Mouse (Mus musculus) hindbrain, embryonic 13.5 days (tissue): ENCODE measurements at regions not wholly inside any gene's neighbourhood (a gene's known extent, or its start where the extent isn't known, plus 50 kb on each side); places are given as distances from the start of the nearest gene placed in this dataset.

Source experiments
- ATAC-seq: fragments of 200-750 bp; cut with Nextera tagmentation; 2 replicates; pipeline ENCODE4 v1.8.0; 2017; ENCODE audit warnings: moderate TSS enrichment; ENCODE audit not compliant: low FRiP score
- H3K27ac ChIP-seq: fragments of 300-500 bp; sonication (generic); 2 replicates; pipeline ENCODE4 v1.5.1; 2015; ENCODE audit warnings: inconsistent platforms, mild to moderate bottlenecking, moderate library complexity
- H3K27me3 ChIP-seq: fragments of 300-500 bp; sonication (generic); 2 replicates; pipeline ENCODE4 v1.6.1; 2015; ENCODE audit warnings: mild to moderate bottlenecking, inconsistent platforms
- H3K36me3 ChIP-seq: fragments of 300-500 bp; sonication (generic); 2 replicates; pipeline ENCODE4 v1.6.1; 2015; ENCODE audit warnings: mild to moderate bottlenecking, inconsistent platforms
- H3K4me1 ChIP-seq: fragments of 300-500 bp; sonication (generic); replicated peaks from 2 replicates; pipeline ENCODE4 v1.6.1; 2015; ENCODE audit warnings: inconsistent platforms
- H3K4me2 ChIP-seq: fragments of 300-500 bp; sonication (generic); 2 replicates; pipeline ENCODE4 v1.6.1; 2015; ENCODE audit warnings: inconsistent platforms, mild to moderate bottlenecking, moderate library complexity
- H3K4me3 ChIP-seq: fragments of 300-500 bp; sonication (generic); 2 replicates; pipeline ENCODE4 v1.5.1; 2015; ENCODE audit warnings: mild to moderate bottlenecking, inconsistent platforms
- H3K9ac ChIP-seq: fragments of 300-500 bp; sonication (generic); 2 replicates; pipeline ENCODE4 v1.6.1; 2015; ENCODE audit warnings: mild to moderate bottlenecking, inconsistent platforms
- H3K9me3 ChIP-seq: fragments of 300-500 bp; sonication (generic); 2 replicates; pipeline ENCODE4 v1.6.1; 2016; ENCODE audit warnings: inconsistent platforms
- WGBS: fragments of 180-500 bp; shearing (Covaris S2); methylation state at CpG from one replicate; pipeline ENCODE4 v1.1.7; 2015; 5-methylcytosine and 5-hydroxymethylcytosine counted together

DNA sequence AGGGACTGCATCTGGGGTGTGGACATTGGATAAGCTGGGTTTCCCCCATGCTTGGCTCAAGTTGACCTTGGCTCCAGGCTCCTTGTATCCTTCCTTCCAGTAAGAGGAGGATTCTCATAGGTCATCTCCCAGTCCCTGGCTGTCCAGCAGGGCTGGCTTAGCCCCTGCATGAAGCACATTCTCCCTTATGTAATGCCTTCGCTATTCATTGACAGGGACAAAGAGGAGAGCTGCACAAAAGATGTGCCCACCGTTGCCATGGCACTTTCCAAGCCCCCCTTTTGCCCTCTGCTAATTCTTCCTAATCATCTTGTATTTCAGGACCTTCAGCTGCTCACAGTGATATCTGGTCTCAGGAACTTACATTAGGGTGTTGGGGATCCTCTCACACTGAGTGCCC, 79.0 kb upstream of the Fstl4 start:
- no peak overlapping the region for H3K27ac ChIP-seq
- 17% methylated on average over 2 of the region's 2 CpGs for WGBS
- ATAC-seq, result no peak

DNA sequence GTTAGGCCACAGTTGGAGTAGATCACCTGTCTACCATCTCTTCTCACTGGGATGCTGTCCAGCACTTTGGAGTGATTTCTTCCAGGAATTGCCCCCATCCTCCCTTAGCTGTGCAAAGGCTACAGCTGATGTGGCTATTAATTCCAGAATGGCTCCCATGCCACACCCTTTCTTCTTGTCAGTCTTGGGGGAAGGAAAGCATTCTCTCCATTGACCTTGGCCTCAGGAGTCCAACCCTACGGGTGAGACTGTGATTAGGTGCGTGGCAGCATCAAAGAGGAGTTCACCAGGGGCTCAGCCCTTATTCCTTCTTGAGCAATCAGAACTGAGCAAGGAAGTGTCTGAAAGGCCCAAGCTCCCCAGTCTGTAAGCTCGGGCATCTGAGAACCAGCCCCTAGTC, 71.7 kb upstream of the Fstl4 start:
- Histone ChIP-seq H3K9ac (no peak overlapping the region), H3K36me3 (no peaks in the 10 kb centered on the region), H3K9me3 (no peaks in the 10 kb centered on the region), H3K4me2 (no peak overlapping the region), H3K27ac (no peak overlapping the region), H3K4me3 (no peak overlapping the region), H3K27me3 (no peaks in the 10 kb centered on the region), H3K4me1 (no peaks in the 10 kb centered on the region; the same call in 1 of the 2 replicates)
- ATAC-seq, result no peak
- WGBS, result 77% methylated on average over 3 of the region's 3 CpGs

More for the DNA sequence above, 79.0 kb upstream of the Fstl4 start:
- H3K27me3 ChIP-seq, result no peaks in the 10 kb centered on the region
- peaks cover 4% of the 10 kb centered on the region; the same call in 1 of the 2 replicates for H3K9me3 ChIP-seq
- H3K36me3 ChIP-seq, result no peaks in the 10 kb centered on the region
- no peak overlapping the region for H3K9ac ChIP-seq
- H3K4me3 ChIP-seq, result no peak overlapping the region
- H3K4me1 ChIP-seq, result no peaks in the 10 kb centered on the region; the same call in 1 of the 2 replicates
- H3K4me2 ChIP-seq, result no peak overlapping the region

DNA sequence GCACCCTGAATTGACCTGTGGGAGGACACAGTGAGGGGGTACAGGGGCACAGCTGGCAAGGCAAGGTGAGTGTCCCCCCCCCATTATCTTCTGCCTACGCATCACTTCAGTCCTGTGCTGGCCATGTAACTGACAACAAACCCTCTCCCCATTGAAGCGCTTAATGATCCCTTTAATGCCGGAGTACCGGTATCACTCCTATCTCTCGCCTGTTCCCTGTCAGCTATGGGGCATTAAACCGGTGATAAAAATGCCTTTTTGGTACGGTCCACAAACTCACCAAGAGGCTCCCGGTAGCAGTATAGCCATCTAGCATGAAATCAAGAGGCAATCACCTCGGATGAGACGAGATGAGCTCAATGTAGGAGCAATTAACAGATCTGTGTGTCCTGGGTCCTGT, 62.8 kb upstream of the Fstl4 start:
- no peaks in the 10 kb centered on the region for H3K9me3 ChIP-seq
- H3K36me3 ChIP-seq, result no peaks in the 10 kb centered on the region
- no peak overlapping the region for H3K4me3 ChIP-seq
- H3K9ac ChIP-seq, result no peak overlapping the region
- H3K27me3 ChIP-seq, result no peaks in the 10 kb centered on the region
- H3K4me1 ChIP-seq, result 0 out of 2 replicates have a peak, but pooled peaks cover 6% of the 10 kb centered on the region
- no peak for ATAC-seq
- no peak overlapping the region for H3K27ac ChIP-seq
- no peak overlapping the region for H3K4me2 ChIP-seq
- WGBS, result 82% methylated on average over 10 of the region's 10 CpGs

DNA sequence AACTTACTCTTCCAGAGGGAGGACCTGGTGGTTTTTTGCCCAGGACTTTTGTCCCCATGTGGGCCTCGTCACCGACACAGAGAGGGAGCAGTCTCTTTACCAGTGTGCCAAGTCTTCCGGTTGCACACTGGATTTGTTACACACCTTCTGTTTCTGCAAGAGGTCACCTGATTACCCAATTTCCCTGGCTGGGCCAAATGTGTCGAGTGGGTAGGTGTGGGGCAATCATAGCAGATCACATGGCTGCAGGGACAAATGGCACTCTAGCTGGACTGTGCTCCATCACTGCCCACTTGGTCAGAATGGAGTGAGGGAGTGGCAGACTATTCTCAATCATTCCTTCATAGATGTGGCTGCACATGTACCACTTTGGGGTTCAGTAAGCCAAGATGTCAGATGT, 61.0 kb upstream of the Fstl4 start:
- Histone ChIP-seq H3K27me3 (no peaks in the 10 kb centered on the region), H3K27ac (no peak overlapping the region), H3K4me3 (no peak overlapping the region), H3K4me2 (no peak overlapping the region), H3K36me3 (no peaks in the 10 kb centered on the region), H3K9me3 (no peaks in the 10 kb centered on the region), H3K4me1 (0 out of 2 replicates have a peak, but pooled peaks cover 6% of the 10 kb centered on the region), H3K9ac (no peak overlapping the region)
- ATAC-seq, result no peak
- WGBS, result 91% methylated on average over 4 of the region's 4 CpGs
